Mouse (Mus musculus) lung, postnatal 0 days (tissue): ENCODE results near the gene Gsx1.

ENCODE experiments used
- CTCF ChIP-seq: IDR thresholded peaks from 2 replicates; pipeline ENCODE4 v1.5.1; 2016; ENCODE audit warnings: antibody characterized with exemption, mild to moderate bottlenecking
- EP300 ChIP-seq: IDR thresholded peaks from 2 replicates; pipeline ENCODE4 v1.6.1; 2016; ENCODE audit warnings: antibody characterized with exemption, mild to moderate bottlenecking, control low read depth

- TF ChIP-seq CTCF (no peak), EP300 (no peak)
These were observed 19.4 kb downstream of the Gsx1 start for GRCm38 (mm10) chr5:147207852-147208251.
